Mouse (Mus musculus): ENCODE results near the gene G3bp2.

GRCm38 (mm10) chr5:92009827-92010226, 73.7 kb downstream of the G3bp2 start:
- TF ChIP-seq CTCF (IDR thresholded peaks at IDR 0.05; ENCODE audit: low read depth, low read length) (no peak), GATA1 (IDR thresholded peaks at IDR 0.05; ENCODE audit: borderline replicate concordance, low read length) (no peak), GATA2 (IDR thresholded peaks at IDR 0.05; ENCODE audit: borderline replicate concordance, low read depth, low read length) (no peak)
